Mouse (Mus musculus) heart, adult 2 months (tissue): Measurements from ENCODE around the gene 2410002F23Rik.
"Not testable (repeated sequence)": the region's sequence is repeated elsewhere in the genome, so short reads cannot be mapped to it uniquely, and the experiment has no call there.

Source experiments
- CTCF ChIP-seq: fragments of 200-600 bp; IDR thresholded peaks from 2 replicates; pipeline ENCODE4 v1.8.1; 2022; ENCODE audit warnings: antibody characterized with exemption, mild to moderate bottlenecking, moderate library complexity
- EP300 ChIP-seq: fragments of 200-500 bp; IDR thresholded peaks from 2 replicates; pipeline ENCODE4 v1.6.1; 2011; ENCODE audit warnings: low read depth, low read length, control low read depth; ENCODE audit not compliant: insufficient read depth
- POLR2A ChIP-seq: fragments of 200-500 bp; IDR thresholded peaks from 2 replicates; pipeline ENCODE4 v1.6.1; 2011; ENCODE audit warnings: mild to moderate bottlenecking, low read depth, low read length, control low read depth; ENCODE audit not compliant: insufficient read depth

GRCm38 (mm10) chr7:44221601-44222000 is 24.9 kb upstream of the 2410002F23Rik start:
- not testable (repeated sequence) for TF ChIP-seq CTCF, EP300, POLR2A
